Mouse (Mus musculus) lung, postnatal 0 days (tissue): ENCODE measurements around the gene Dpep2nb. TPM values are rescaled to one million over a fixed set of nuclear protein-coding genes. Genes with fewer than 3 reads are reported as not detected.

Experiments
- ATAC-seq: fragments of 200-750 bp; cut with Nextera tagmentation; 2 replicates; pipeline ENCODE4 v1.8.0; 2017; ENCODE audit warnings: moderate library complexity
- DNase-seq: peaks from one replicate; pipeline ENCODE4 v3.0.0-alpha.2; 2016; ENCODE audit warnings: low spot score
- H3K27ac ChIP-seq: fragments of 300-500 bp; sonication (generic); 2 replicates; pipeline ENCODE4 v1.5.1; 2014; ENCODE audit warnings: antibody characterized with exemption, mild to moderate bottlenecking, low read length, mixed read lengths
- H3K27me3 ChIP-seq: fragments of 300-500 bp; sonication (generic); replicated peaks from 2 replicates; pipeline ENCODE4 v1.6.1; 2014; ENCODE audit warnings: low read length, mixed read lengths; ENCODE audit not compliant: insufficient read depth
- H3K36me3 ChIP-seq: fragments of 300-500 bp; sonication (generic); 2 replicates; pipeline ENCODE4 v1.6.1; 2014; ENCODE audit warnings: low read length, mixed read lengths; ENCODE audit not compliant: insufficient read depth
- H3K4me1 ChIP-seq: fragments of 300-500 bp; sonication (generic); 2 replicates; pipeline ENCODE4 v1.6.1; 2014; ENCODE audit warnings: antibody characterized with exemption, low read depth, low read length, mixed read lengths; ENCODE audit not compliant: insufficient read depth
- H3K4me2 ChIP-seq: fragments of 300-500 bp; sonication (generic); replicated peaks from 2 replicates; pipeline ENCODE4 v1.6.1; 2014; ENCODE audit warnings: low read depth, mild to moderate bottlenecking, low read length, moderate library complexity, mixed read lengths
- H3K4me3 ChIP-seq: fragments of 300-500 bp; sonication (generic); 2 replicates; pipeline ENCODE4 v1.5.1; 2014; ENCODE audit warnings: low read depth, low read length
- H3K9ac ChIP-seq: fragments of 300-500 bp; sonication (generic); replicated peaks from 2 replicates; pipeline ENCODE4 v1.6.1; 2014; ENCODE audit warnings: low read depth, mild to moderate bottlenecking
- H3K9me3 ChIP-seq: fragments of 300-500 bp; sonication (generic); 2 replicates; pipeline ENCODE4 v1.6.1; 2016; ENCODE audit warnings: low read length, mixed read lengths
- CTCF ChIP-seq: IDR thresholded peaks from 2 replicates; pipeline ENCODE4 v1.5.1; 2016; ENCODE audit warnings: antibody characterized with exemption, mild to moderate bottlenecking
- EP300 ChIP-seq: IDR thresholded peaks from 2 replicates; pipeline ENCODE4 v1.6.1; 2016; ENCODE audit warnings: antibody characterized with exemption, mild to moderate bottlenecking, control low read depth
- WGBS: fragments of 180-500 bp; shearing (Covaris S2); extraction: QIAGEN DNeasy Blood & Tissue Kit; methylation state at CpG from one replicate; pipeline ENCODE4 v1.1.7; 2014; 5-methylcytosine and 5-hydroxymethylcytosine counted together
- polyA plus RNA-seq: library from polyadenylated mRNA; unstranded; fragments of >200 nt; fragmentation: Nextera tagmentation; extraction: Ambion mirVana; gene quantifications from 2 replicates; pipeline ENCODE4 v1.2.1, GENCODE M21; 2015

Dpep2nb gene
- polyA plus RNA-seq, 1 experiment from 2014 or later, result not detected

DNA sequence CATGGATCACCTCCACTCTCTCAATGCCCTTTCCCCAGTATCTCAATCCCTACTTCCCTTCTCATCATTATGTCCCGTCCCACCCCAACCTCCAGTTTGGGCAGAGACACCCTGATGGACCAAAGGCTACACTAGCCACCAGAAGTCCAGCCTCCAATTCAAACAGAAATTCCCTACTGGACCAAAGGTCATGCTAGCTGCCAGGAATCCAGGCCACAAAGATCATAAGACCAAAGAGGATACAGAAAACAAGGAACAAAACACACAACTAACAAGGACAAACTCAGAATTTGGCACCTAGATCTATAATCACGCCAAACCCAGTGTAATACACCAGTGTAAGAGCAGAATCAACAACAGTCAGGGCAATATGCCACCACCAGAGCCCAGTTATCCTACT, 6.8 kb downstream of the Dpep2nb start:
- Histone ChIP-seq H3K27me3 (no peaks in the 10 kb centered on the region), H3K4me2 (no peak overlapping the region), H3K27ac (no peak overlapping the region), H3K9ac (no peak overlapping the region), H3K4me3 (no peak overlapping the region), H3K36me3 (no peaks in the 10 kb centered on the region), H3K9me3 (no peaks in the 10 kb centered on the region), H3K4me1 (no peaks in the 10 kb centered on the region)
- ATAC-seq (no peak), DNase-seq (no peak)
- TF ChIP-seq CTCF (no peak), EP300 (no peak)
- 83% methylated on average over 2 of the region's 2 CpGs for WGBS

- no peaks in the 10 kb centered on the region for H3K36me3 ChIP-seq
- no peak overlapping the region for H3K27ac ChIP-seq
- 65% methylated on average over 7 of the region's 7 CpGs for WGBS
- no peak for ATAC-seq
- DNase-seq, result no peak
- H3K9ac ChIP-seq, result no peak overlapping the region
- H3K4me1 ChIP-seq, result no peaks in the 10 kb centered on the region
- H3K9me3 ChIP-seq, result no peaks in the 10 kb centered on the region
- H3K4me2 ChIP-seq, result no peak overlapping the region
- TF ChIP-seq CTCF (no peak), EP300 (no peak)
- no peaks in the 10 kb centered on the region for H3K27me3 ChIP-seq
- no peak overlapping the region for H3K4me3 ChIP-seq
These were observed 9.4 kb downstream of the Dpep2nb start for GRCm38 (mm10) chr8:105996359-105996758.

GRCm38 (mm10) chr8:105993226-105993625, 12.5 kb downstream of the Dpep2nb start:
- no peak overlapping the region for H3K27ac ChIP-seq
- TF ChIP-seq EP300 (no peak), CTCF (no peak)
- no peak overlapping the region for H3K4me3 ChIP-seq
- DNase-seq, result no peak
- no peak overlapping the region for H3K4me2 ChIP-seq
- H3K4me1 ChIP-seq, result no peaks in the 10 kb centered on the region
- no peak for ATAC-seq
- no peaks in the 10 kb centered on the region for H3K9me3 ChIP-seq
- H3K27me3 ChIP-seq, result no peaks in the 10 kb centered on the region
- no peaks in the 10 kb centered on the region for H3K36me3 ChIP-seq
- 48% methylated on average over 4 of the region's 4 CpGs for WGBS
- H3K9ac ChIP-seq, result no peak overlapping the region

DNA sequence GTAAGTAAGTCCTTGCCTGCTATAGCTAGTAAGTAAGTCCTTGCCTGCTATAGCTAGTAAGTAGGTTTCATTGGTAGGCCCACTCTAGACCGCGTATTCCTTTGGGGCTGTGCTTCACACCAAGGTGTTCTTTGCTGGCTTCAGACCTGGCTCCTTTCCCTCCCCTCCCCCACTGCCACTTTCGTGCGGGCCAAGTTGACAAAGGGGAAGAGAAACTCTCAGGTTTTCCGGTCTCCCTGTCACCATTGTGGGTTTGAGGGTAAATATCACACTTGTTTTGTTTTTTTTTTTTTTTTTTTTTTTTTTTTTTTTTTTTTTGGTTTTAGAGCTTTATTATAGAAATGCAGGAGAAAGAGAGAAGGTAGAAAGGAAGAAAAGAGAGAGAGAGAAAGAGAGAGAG, 13.3 kb downstream of the Dpep2nb start:
- Histone ChIP-seq H3K36me3 (no peaks in the 10 kb centered on the region), H3K4me1 (no peaks in the 10 kb centered on the region)

GRCm38 (mm10) chr8:105991546-105991945, 14.2 kb downstream of the Dpep2nb start:
- Histone ChIP-seq H3K27ac (0 out of 2 replicates have a peak overlapping the region, but pooled peaks have one; percentile 32), H3K9ac (0 out of 2 replicates have a peak overlapping the region, but pooled peaks have one; percentile 12), H3K4me3 (no peak overlapping the region), H3K36me3 (no peaks in the 10 kb centered on the region), H3K9me3 (no peaks in the 10 kb centered on the region), H3K4me1 (no peaks in the 10 kb centered on the region), H3K4me2 (0 out of 2 replicates have a peak overlapping the region, but pooled peaks have one; percentile 29), H3K27me3 (no peaks in the 10 kb centered on the region)
- WGBS, result 39% methylated on average over 2 of the region's 2 CpGs
- peak; percentile 74 for DNase-seq
- TF ChIP-seq CTCF (no peak), EP300 (no peak)
- ATAC-seq, result peak; percentile 69

More for the DNA sequence above, 13.3 kb downstream of the Dpep2nb start:
- H3K9me3 ChIP-seq, result no peaks in the 10 kb centered on the region
- H3K9ac ChIP-seq, result no peak overlapping the region
- no peaks in the 10 kb centered on the region for H3K27me3 ChIP-seq
- TF ChIP-seq CTCF (no peak), EP300 (no peak)
- DNase-seq (peak; percentile 24), ATAC-seq (no peak)
- no peak overlapping the region for H3K4me2 ChIP-seq
- H3K27ac ChIP-seq, result 0 out of 2 replicates have a peak overlapping the region, but pooled peaks have one; percentile 6
- H3K4me3 ChIP-seq, result no peak overlapping the region
- 44% methylated on average over 5 of the region's 5 CpGs for WGBS

DNA sequence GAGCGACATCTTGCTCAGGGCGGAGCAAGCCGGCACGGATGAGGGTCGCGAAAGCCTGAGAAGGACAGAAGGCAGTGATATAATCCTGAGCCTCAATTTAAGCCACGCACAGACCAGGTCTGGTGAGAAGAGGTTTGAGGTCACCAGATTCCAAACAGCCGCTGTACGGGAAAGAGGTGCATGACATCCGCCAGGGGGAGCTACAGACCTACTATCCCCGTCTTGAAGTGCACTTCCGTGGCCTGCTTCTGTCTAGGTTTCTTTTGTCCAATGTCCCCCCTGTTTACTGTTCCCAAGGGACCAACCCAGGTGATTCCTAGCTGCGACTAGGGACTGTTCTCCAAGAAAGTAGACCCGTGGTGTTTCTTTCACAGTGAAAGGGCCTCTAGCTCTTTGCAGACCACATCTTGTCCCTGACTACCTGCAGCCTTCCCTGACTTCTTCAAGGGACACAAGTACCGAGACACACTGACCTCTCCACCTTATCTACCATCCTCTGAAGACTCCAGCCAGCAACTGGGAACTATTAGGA, 14.9 kb downstream of the Dpep2nb start, which contains the start of gene Dus2:
TSS of gene Dus2 (plus strand) at position 482 of the 532 bp plus-strand sequence.
- DNase-seq, result peak; percentile 93
- 8% methylated on average over 15 of the region's 15 CpGs for WGBS
- no peaks in the 10 kb centered on the region for H3K36me3 ChIP-seq
- 0 out of 2 replicates have a peak within 1 kb of the TSS, but pooled peaks have one; percentile 32 for H3K27ac ChIP-seq
- H3K9me3 ChIP-seq, result no peaks in the 10 kb centered on the region
- H3K4me1 ChIP-seq, result no peaks in the 10 kb centered on the region
- 0 out of 2 replicates have a peak within 1 kb of the TSS, but pooled peaks have one; percentile 12 for H3K9ac ChIP-seq
- peak within 1 kb of the TSS; percentile 0; the same call in 1 of the 2 replicates for H3K4me3 ChIP-seq
- ATAC-seq, result peak; percentile 86
- TF ChIP-seq EP300 (no peak), CTCF (peak; percentile 94)
- H3K27me3 ChIP-seq, result no peaks in the 10 kb centered on the region
- peak within 1 kb of the TSS; percentile 29; the same call in 1 of the 2 replicates for H3K4me2 ChIP-seq
